Mouse (Mus musculus) liver, embryonic 14.5 days (tissue): ENCODE measurements around the gene Apobec4. TPM values are rescaled to one million over a fixed set of nuclear protein-coding genes. Genes with fewer than 3 reads are reported as not detected.

ENCODE experiments used
- ATAC-seq: fragments of 200-750 bp; cut with Nextera tagmentation; 2 replicates; pipeline ENCODE4 v1.8.0; 2017; ENCODE audit warnings: moderate number of reproducible peaks, mild to moderate bottlenecking, moderate library complexity; ENCODE audit not compliant: insufficient read depth
- DNase-seq, 3 experiments: peaks; one replicate each; pipeline ENCODE4 v3.0.0-alpha.2; 2012 to 2013; ENCODE audit warnings: low read depth in 3 of 3, low spot score in 3 of 3
- H3K27ac ChIP-seq: fragments of 300-500 bp; sonication (generic); 2 replicates; pipeline ENCODE4 v1.5.1; 2014; ENCODE audit warnings: moderate library complexity, mild to moderate bottlenecking, control low read depth, inconsistent platforms
- H3K27me3 ChIP-seq: fragments of 300-500 bp; sonication (generic); 2 replicates; pipeline ENCODE4 v1.6.1; 2014; ENCODE audit warnings: mild to moderate bottlenecking, low read length, moderate library complexity; ENCODE audit not compliant: control insufficient read depth, insufficient read depth
- H3K36me3 ChIP-seq: fragments of 300-500 bp; sonication (generic); replicated peaks from 2 replicates; pipeline ENCODE4 v1.6.1; 2014; ENCODE audit warnings: low read depth; ENCODE audit not compliant: control insufficient read depth, insufficient read depth
- H3K4me1 ChIP-seq, 2 experiments: fragments of 200-500 bp in 1 of 2; fragments of 300-500 bp in 1 of 2; sonication (generic) in 1 of 2; replicated peaks; 2 replicates each; pipeline ENCODE4 v1.6.1; 2012 to 2014; ENCODE audit warnings: antibody characterized with exemption in 1 of 2, inconsistent platforms in 1 of 2, low read length in 1 of 2; ENCODE audit not compliant: control insufficient read depth in 2 of 2, insufficient read depth in 2 of 2
- H3K4me2 ChIP-seq: fragments of 300-500 bp; sonication (generic); 2 replicates; pipeline ENCODE4 v1.6.1; 2014; ENCODE audit warnings: low read depth, mild to moderate bottlenecking, control low read depth, moderate library complexity
- H3K4me3 ChIP-seq, 2 experiments: fragments of 200-500 bp in 1 of 2; fragments of 300-500 bp in 1 of 2; sonication (generic) in 1 of 2; 2 replicates each; pipeline ENCODE4 v1.5.1; 2012 to 2014; ENCODE audit warnings: low read depth in 2 of 2, low read length in 2 of 2, mild to moderate bottlenecking in 2 of 2, control low read depth in 1 of 2, inconsistent platforms in 1 of 2, moderate library complexity in 1 of 2; ENCODE audit not compliant: insufficient read depth in 1 of 2
- H3K9ac ChIP-seq: fragments of 300-500 bp; sonication (generic); replicated peaks from 2 replicates; pipeline ENCODE4 v1.6.1; 2014; ENCODE audit warnings: mild to moderate bottlenecking, control low read depth, moderate library complexity
- H3K9me3 ChIP-seq: fragments of 300-500 bp; sonication (generic); 2 replicates; pipeline ENCODE4 v1.6.1; 2016; ENCODE audit warnings: low read length, mixed read lengths; ENCODE audit not compliant: control insufficient read depth
- CTCF ChIP-seq: IDR thresholded peaks from 2 replicates; pipeline ENCODE4 v1.5.1; 2016; ENCODE audit warnings: antibody characterized with exemption, low read depth, control low read depth
- EP300 ChIP-seq: IDR thresholded peaks from 2 replicates; pipeline ENCODE4 v1.6.1; 2016; ENCODE audit warnings: antibody characterized with exemption, low read depth
- WGBS: fragments of 180-500 bp; shearing (Covaris S2); extraction: QIAGEN DNeasy Blood & Tissue Kit; methylation state at CpG from one replicate; pipeline ENCODE4 v1.1.7; 2014; ENCODE audit not compliant: insufficient replicate concordance; 5-methylcytosine and 5-hydroxymethylcytosine counted together
- polyA plus RNA-seq, 2 experiments: library from polyadenylated mRNA; depleted of rRNA in 1 of 2; stranded (reverse) in 1 of 2; unstranded in 1 of 2; fragments of >200 nt; fragmentation: Nextera tagmentation in 1 of 2; extraction: Ambion mirVana in 1 of 2; gene quantifications; 2 replicates each; pipeline versions ENCODE4 v1.2.1 to v1.2.3; 2012 to 2014

Apobec4 gene
- not detected in 2 replicates for polyA plus RNA-seq (2012; rRNA removed)
- polyA plus RNA-seq (2014; fragmentation: Nextera tagmentation; extraction: Ambion mirVana): not detected in 2 replicates

GRCm38 (mm10) chr1:152750312-152750965 lies at the start of gene Apobec4:
TSS of gene Apobec4 (plus strand) at chr1:152750551.
- Histone ChIP-seq H3K9me3 (no peaks in the 10 kb centered on the region), H3K4me1 (no peaks in the 10 kb centered on the region), H3K36me3 (no peaks in the 10 kb centered on the region), H3K27me3 (no peaks in the 10 kb centered on the region), H3K9ac (no peak within 1 kb of the TSS), H3K27ac (no peak within 1 kb of the TSS), H3K4me2 (no peak within 1 kb of the TSS), H3K4me3 (no peak within 1 kb of the TSS)
- no peak for ATAC-seq
- 62% methylated on average over 13 of the region's 13 CpGs for WGBS
- no peak for TF ChIP-seq EP300
- TF ChIP-seq CTCF: no peak
- DNase-seq: no peak

- DNase-seq (no peak), ATAC-seq (no peak)
- H3K9ac ChIP-seq: no peak overlapping the region
- H3K27ac ChIP-seq: no peak overlapping the region
- H3K4me1 ChIP-seq: peaks cover 0 to 2% of the 10 kb centered on the region in 2 experiments; a peak in 1 of 4 replicates
- WGBS: 67% methylated on average over 5 of the region's 5 CpGs
- no peaks in the 10 kb centered on the region for H3K9me3 ChIP-seq
- H3K36me3 ChIP-seq: no peaks in the 10 kb centered on the region
- no peaks in the 10 kb centered on the region for H3K27me3 ChIP-seq
- H3K4me3 ChIP-seq: no peak overlapping the region
- TF ChIP-seq CTCF (no peak), EP300 (no peak)
- H3K4me2 ChIP-seq: no peak overlapping the region
Observed at GRCm38 (mm10) chr1:152701066-152701465, 49.3 kb upstream of the Apobec4 start.

GRCm38 (mm10) chr1:152702920-152703319 lies 47.4 kb upstream of the Apobec4 start:
- Histone ChIP-seq H3K4me1 (peaks cover 0 to 2% of the 10 kb centered on the region in 2 experiments; a peak in 1 of 4 replicates), H3K27ac (no peak overlapping the region), H3K9ac (no peak overlapping the region), H3K27me3 (no peaks in the 10 kb centered on the region), H3K36me3 (no peaks in the 10 kb centered on the region), H3K4me2 (no peak overlapping the region), H3K9me3 (no peaks in the 10 kb centered on the region), H3K4me3 (no peak overlapping the region)
- TF ChIP-seq CTCF (no peak), EP300 (no peak)
- no peak for ATAC-seq
- WGBS: 55% methylated on average over 6 of the region's 6 CpGs
- DNase-seq: no peak

GRCm38 (mm10) chr1:152703941-152704340 lies 46.4 kb upstream of the Apobec4 start:
- no peak overlapping the region for H3K4me3 ChIP-seq
- H3K4me1 ChIP-seq: peaks cover 0 to 2% of the 10 kb centered on the region in 2 experiments; a peak in 1 of 4 replicates
- WGBS: 42% methylated on average over 6 of the region's 6 CpGs
- TF ChIP-seq CTCF (no peak), EP300 (no peak)
- H3K27me3 ChIP-seq: no peaks in the 10 kb centered on the region
- no peaks in the 10 kb centered on the region for H3K36me3 ChIP-seq
- no peaks in the 10 kb centered on the region for H3K9me3 ChIP-seq
- H3K27ac ChIP-seq: no peak overlapping the region
- no peak overlapping the region for H3K9ac ChIP-seq
- H3K4me2 ChIP-seq: no peak overlapping the region
- DNase-seq: no peak
- ATAC-seq: no peak

- Histone ChIP-seq H3K4me3 (no peak overlapping the region), H3K4me1 (peaks cover 0 to 2% of the 10 kb centered on the region in 2 experiments; a peak in 1 of 4 replicates), H3K36me3 (no peaks in the 10 kb centered on the region), H3K9me3 (no peaks in the 10 kb centered on the region), H3K9ac (no peak overlapping the region), H3K27me3 (no peaks in the 10 kb centered on the region), H3K27ac (no peak overlapping the region), H3K4me2 (no peak overlapping the region)
- 83% methylated on average over 2 of the region's 2 CpGs for WGBS
- TF ChIP-seq CTCF: no peak
- TF ChIP-seq EP300: no peak
- DNase-seq (no peak), ATAC-seq (no peak)
Observed at GRCm38 (mm10) chr1:152707560-152707959, 42.8 kb upstream of the Apobec4 start.
